Mouse (Mus musculus) cerebellum, adult 9-11 months (tissue): ENCODE results near the gene Gal3st1.
"Not testable (repeated sequence)": the region's sequence is repeated elsewhere in the genome, so short reads cannot be mapped to it uniquely, and the experiment has no call there.

Experiments
- DNase-seq: peaks from one replicate; pipeline ENCODE4 v3.0.0; 2022

Gal3st1 gene

GRCm38 (mm10) chr11:3983863-3984745 is 668 bp downstream of the Gal3st1 start:
- DNase-seq, result no peak

- DNase-seq, result no peak
Measured at GRCm38 (mm10) chr11:3989748-3990147, 6.3 kb downstream of the Gal3st1 start.

- DNase-seq, result no peak
Measured at GRCm38 (mm10) chr11:3993132-3993531, 9.7 kb downstream of the Gal3st1 start.

- DNase-seq, result no peak
Measured at GRCm38 (mm10) chr11:3993914-3994313, 10.5 kb downstream of the Gal3st1 start.

- no peak for DNase-seq
Measured at GRCm38 (mm10) chr11:3995511-3995910, 12.1 kb downstream of the Gal3st1 start.

- DNase-seq, result no peak
Measured at GRCm38 (mm10) chr11:3996840-3997239, 13.4 kb downstream of the Gal3st1 start.

GRCm38 (mm10) chr11:3997978-3998720 is 14.7 kb downstream of the Gal3st1 start:
- DNase-seq, result no peak

GRCm38 (mm10) chr11:3999547-3999946 is 16.1 kb downstream of the Gal3st1 start:
- DNase-seq, result no peak

GRCm38 (mm10) chr11:4001603-4002002 is 18.2 kb downstream of the Gal3st1 start:
- DNase-seq, result no peak

GRCm38 (mm10) chr11:4005220-4005805 is 21.9 kb downstream of the Gal3st1 start:
- no peak for DNase-seq

GRCm38 (mm10) chr11:4006462-4006861 is 23.0 kb downstream of the Gal3st1 start:
- DNase-seq, result no peak

- DNase-seq, result no peak
Measured at GRCm38 (mm10) chr11:4012616-4013015, 29.2 kb downstream of the Gal3st1 start.

GRCm38 (mm10) chr11:4015796-4016195 is 32.4 kb downstream of the Gal3st1 start:
- not testable (repeated sequence) for DNase-seq

GRCm38 (mm10) chr11:4022111-4022510 is 38.7 kb downstream of the Gal3st1 start:
- DNase-seq, result not testable (repeated sequence)

- DNase-seq, result no peak
Measured at GRCm38 (mm10) chr11:4023321-4023720, 39.9 kb downstream of the Gal3st1 start.

GRCm38 (mm10) chr11:4027066-4027465 is 43.6 kb downstream of the Gal3st1 start:
- no peak for DNase-seq

- DNase-seq, result no peak
Measured at GRCm38 (mm10) chr11:4027561-4028334, 44.3 kb downstream of the Gal3st1 start.

- DNase-seq, result no peak
Measured at GRCm38 (mm10) chr11:4029343-4029742, 45.9 kb downstream of the Gal3st1 start.

GRCm38 (mm10) chr11:4031126-4031941 is 47.9 kb downstream of the Gal3st1 start, which contains the start of gene Sec14l4:
Sec14l4 (plus strand) TSS chr11:4031462.
- no peak for DNase-seq

- no peak for DNase-seq
Measured at GRCm38 (mm10) chr11:4031961-4032360, 48.5 kb downstream of the Gal3st1 start.

GRCm38 (mm10) chr11:4033471-4033870 is 50.0 kb downstream of the Gal3st1 start:
- DNase-seq, result no peak

- no peak for DNase-seq
Measured at GRCm38 (mm10) chr11:4034169-4034568, 50.7 kb downstream of the Gal3st1 start.
